Mouse (Mus musculus) stomach, embryonic 15.5 days (tissue): ENCODE results near the gene Otogl. TPM values are rescaled to one million over a fixed set of nuclear protein-coding genes. Genes with fewer than 3 reads are reported as not detected.
"Not testable (repeated sequence)": the region's sequence is repeated elsewhere in the genome, so short reads cannot be mapped to it uniquely, and the experiment has no call there.

Experiments
- ATAC-seq: fragments of 200-750 bp; cut with Nextera tagmentation; 2 replicates; pipeline ENCODE4 v1.8.0; 2017; ENCODE audit warnings: low read depth, moderate number of reproducible peaks, moderate TSS enrichment; ENCODE audit not compliant: insufficient read depth, low FRiP score
- H3K27ac ChIP-seq: fragments of 300-500 bp; sonication (generic); 2 replicates; pipeline ENCODE4 v1.5.1; 2015; ENCODE audit warnings: mild to moderate bottlenecking, inconsistent platforms
- H3K27me3 ChIP-seq: fragments of 300-500 bp; sonication (generic); replicated peaks from 2 replicates; pipeline ENCODE4 v1.6.1; 2015; ENCODE audit warnings: inconsistent platforms
- H3K36me3 ChIP-seq: fragments of 300-500 bp; sonication (generic); 2 replicates; pipeline ENCODE4 v1.6.1; 2015; ENCODE audit warnings: inconsistent platforms
- H3K4me1 ChIP-seq: fragments of 300-500 bp; sonication (generic); 2 replicates; pipeline ENCODE4 v1.6.1; 2015; ENCODE audit warnings: inconsistent platforms
- H3K4me2 ChIP-seq: fragments of 300-500 bp; sonication (generic); 2 replicates; pipeline ENCODE4 v1.6.1; 2015; ENCODE audit warnings: mild to moderate bottlenecking, inconsistent platforms
- H3K4me3 ChIP-seq: fragments of 300-500 bp; sonication (generic); replicated peaks from 2 replicates; pipeline ENCODE4 v1.5.1; 2015; ENCODE audit warnings: inconsistent platforms
- H3K9ac ChIP-seq: fragments of 300-500 bp; sonication (generic); 2 replicates; pipeline ENCODE4 v1.6.1; 2015; ENCODE audit warnings: inconsistent platforms
- H3K9me3 ChIP-seq: fragments of 300-500 bp; sonication (generic); 2 replicates; pipeline ENCODE4 v1.6.1; 2016; ENCODE audit warnings: inconsistent platforms
- WGBS: fragments of 180-500 bp; shearing (Covaris S2); methylation state at CpG from one replicate; pipeline ENCODE4 v1.1.7; 2015; 5-methylcytosine and 5-hydroxymethylcytosine counted together
- polyA plus RNA-seq: library from polyadenylated mRNA; unstranded; fragments of >200 nt; fragmentation: Nextera tagmentation; extraction: Ambion mirVana; gene quantifications from 2 replicates; pipeline ENCODE4 v1.2.1, GENCODE M21; 2015

Otogl gene
- polyA plus RNA-seq, 1 experiment from 2014 or later = 0.04 TPM

DNA sequence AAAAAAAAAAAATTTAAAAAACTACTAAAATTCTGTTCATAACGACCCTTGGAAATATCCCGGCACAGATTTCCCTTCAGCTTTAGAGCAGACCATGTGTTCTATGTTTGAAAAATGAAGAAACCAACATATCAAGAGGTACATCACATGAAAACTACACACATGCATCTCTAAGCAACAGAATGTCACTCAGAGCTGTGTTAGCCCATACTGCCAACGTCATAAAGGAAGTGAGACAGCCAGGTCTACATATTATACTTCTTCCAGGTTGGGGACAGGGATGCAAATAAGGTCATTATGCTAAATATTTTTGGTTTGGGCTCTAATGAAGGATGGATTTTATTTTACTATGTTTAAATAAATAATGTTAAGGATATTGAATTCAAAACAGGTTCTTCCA, 52.7 kb downstream of the Otogl start:
- Histone ChIP-seq H3K36me3 (no peaks in the 10 kb centered on the region), H3K27ac (no peak overlapping the region), H3K4me3 (no peak overlapping the region), H3K9ac (no peak overlapping the region), H3K27me3 (no peaks in the 10 kb centered on the region), H3K4me1 (no peaks in the 10 kb centered on the region), H3K4me2 (no peak overlapping the region), H3K9me3 (no peaks in the 10 kb centered on the region)
- 82% methylated on average over 3 of the region's 3 CpGs for WGBS
- ATAC-seq = no peak

DNA sequence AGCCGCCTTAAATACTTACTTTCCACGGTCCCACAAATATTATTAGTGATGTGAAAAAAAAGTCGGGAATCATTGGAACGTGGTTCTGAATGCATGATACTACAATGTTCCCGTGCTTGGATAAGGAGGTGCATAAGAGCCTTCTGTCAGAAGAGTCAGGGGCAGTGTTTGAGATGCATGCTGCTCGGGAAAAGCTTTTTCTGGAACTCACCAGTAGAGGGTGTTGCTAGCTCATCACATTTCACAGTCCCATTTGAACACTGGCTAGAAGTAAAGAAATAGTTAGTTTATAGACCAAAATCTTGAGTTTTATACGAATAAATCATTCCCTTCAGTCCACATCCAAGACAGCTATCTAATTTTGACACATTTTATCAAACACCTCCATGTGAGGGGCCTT, 53.2 kb downstream of the Otogl start:
- H3K4me2 ChIP-seq = no peak overlapping the region
- H3K9me3 ChIP-seq = no peaks in the 10 kb centered on the region
- WGBS = 25% methylated on average over 7 of the region's 7 CpGs
- no peak for ATAC-seq
- H3K4me1 ChIP-seq = no peaks in the 10 kb centered on the region
- no peak overlapping the region for H3K27ac ChIP-seq
- no peak overlapping the region for H3K9ac ChIP-seq
- H3K36me3 ChIP-seq = no peaks in the 10 kb centered on the region
- no peaks in the 10 kb centered on the region for H3K27me3 ChIP-seq
- H3K4me3 ChIP-seq = no peak overlapping the region

GRCm38 (mm10) chr10:107844906-107845305, 67.0 kb downstream of the Otogl start:
- Histone ChIP-seq H3K27ac (no peak overlapping the region), H3K4me3 (no peak overlapping the region), H3K27me3 (no peaks in the 10 kb centered on the region), H3K4me1 (no peaks in the 10 kb centered on the region), H3K9me3 (no peaks in the 10 kb centered on the region), H3K9ac (no peak overlapping the region), H3K36me3 (no peaks in the 10 kb centered on the region), H3K4me2 (no peak overlapping the region)
- 90% methylated on average over 1 of the region's 1 CpGs for WGBS
- no peak for ATAC-seq

DNA sequence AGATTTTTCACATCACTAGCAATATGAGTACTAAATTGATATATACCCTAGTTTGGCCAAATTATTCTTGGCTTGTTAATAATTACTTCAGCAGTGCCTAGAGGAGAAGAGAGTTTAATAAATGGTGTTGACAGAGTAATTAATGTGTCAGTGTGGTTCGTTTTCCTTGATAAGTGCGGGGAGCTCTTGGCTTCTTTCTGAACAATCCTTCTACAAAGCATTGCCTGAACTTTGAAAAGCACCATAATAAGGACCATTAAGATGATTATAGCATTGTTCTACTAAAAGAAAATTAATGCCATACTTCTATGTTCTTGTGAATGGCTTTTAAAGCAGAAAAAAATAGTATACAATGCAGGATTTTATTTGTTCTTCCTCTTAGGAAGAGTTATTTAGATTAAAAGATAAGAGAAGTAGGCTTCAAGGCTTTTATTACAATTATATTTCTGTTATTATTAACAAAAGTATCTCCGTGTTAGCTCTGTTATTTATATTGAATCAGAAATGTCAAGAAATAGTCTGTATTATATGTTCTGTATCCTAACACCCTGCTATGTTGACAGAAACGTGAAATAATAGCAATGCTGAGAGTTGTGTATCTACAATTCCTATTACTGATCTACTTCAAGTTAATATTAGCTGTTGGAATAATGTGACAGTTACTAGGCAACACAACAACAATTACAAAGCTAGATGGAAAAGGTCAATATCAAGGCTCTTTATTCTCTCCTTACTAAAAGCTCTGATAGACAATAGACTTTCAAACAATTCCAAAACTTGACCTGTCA, 77.3 kb downstream of the Otogl start:
- 46% methylated on average over 4 of the region's 4 CpGs for WGBS
- no peak for ATAC-seq
- Histone ChIP-seq H3K27me3 (no peaks in the 10 kb centered on the region), H3K27ac (no peak overlapping the region), H3K4me3 (no peak overlapping the region), H3K9ac (no peak overlapping the region), H3K4me2 (no peak overlapping the region), H3K4me1 (no peaks in the 10 kb centered on the region), H3K36me3 (no peaks in the 10 kb centered on the region), H3K9me3 (no peaks in the 10 kb centered on the region)

DNA sequence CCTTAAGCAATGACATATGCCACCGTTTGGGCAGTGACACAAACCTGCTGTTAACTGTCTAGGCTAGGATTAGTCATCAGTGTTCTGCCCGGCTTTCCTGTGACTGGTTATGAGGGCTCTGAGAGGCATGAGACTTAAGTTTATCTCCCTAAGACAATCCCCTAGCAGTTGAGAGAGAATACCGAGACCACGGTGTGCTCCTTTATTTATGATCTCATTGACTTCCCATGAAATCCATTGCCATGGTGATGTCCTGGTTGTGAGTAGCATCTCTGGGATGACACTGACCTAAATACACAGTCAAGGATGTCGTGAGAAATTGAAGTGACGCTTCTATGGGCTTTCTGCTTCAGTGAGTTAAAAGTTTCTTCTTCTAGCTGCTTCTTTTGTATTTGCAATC, 82.8 kb downstream of the Otogl start:
- no peaks in the 10 kb centered on the region for H3K4me1 ChIP-seq
- no peaks in the 10 kb centered on the region for H3K27me3 ChIP-seq
- no peak overlapping the region for H3K9ac ChIP-seq
- ATAC-seq = no peak
- no peak overlapping the region for H3K4me2 ChIP-seq
- H3K36me3 ChIP-seq = no peaks in the 10 kb centered on the region
- no peaks in the 10 kb centered on the region for H3K9me3 ChIP-seq
- no peak overlapping the region for H3K4me3 ChIP-seq
- 80% methylated on average over 6 of the region's 6 CpGs for WGBS
- no peak overlapping the region for H3K27ac ChIP-seq

- Histone ChIP-seq H3K4me1 (no peaks in the 10 kb centered on the region), H3K9me3 (no peaks in the 10 kb centered on the region), H3K36me3 (no peaks in the 10 kb centered on the region), H3K4me2 (no peak overlapping the region), H3K4me3 (no peak overlapping the region), H3K27me3 (no peaks in the 10 kb centered on the region), H3K9ac (no peak overlapping the region), H3K27ac (no peak overlapping the region)
- no peak for ATAC-seq
- WGBS = 85% methylated on average over 16 of the region's 16 CpGs
These were observed 98.0 kb downstream of the Otogl start for GRCm38 (mm10) chr10:107813814-107814483.

DNA sequence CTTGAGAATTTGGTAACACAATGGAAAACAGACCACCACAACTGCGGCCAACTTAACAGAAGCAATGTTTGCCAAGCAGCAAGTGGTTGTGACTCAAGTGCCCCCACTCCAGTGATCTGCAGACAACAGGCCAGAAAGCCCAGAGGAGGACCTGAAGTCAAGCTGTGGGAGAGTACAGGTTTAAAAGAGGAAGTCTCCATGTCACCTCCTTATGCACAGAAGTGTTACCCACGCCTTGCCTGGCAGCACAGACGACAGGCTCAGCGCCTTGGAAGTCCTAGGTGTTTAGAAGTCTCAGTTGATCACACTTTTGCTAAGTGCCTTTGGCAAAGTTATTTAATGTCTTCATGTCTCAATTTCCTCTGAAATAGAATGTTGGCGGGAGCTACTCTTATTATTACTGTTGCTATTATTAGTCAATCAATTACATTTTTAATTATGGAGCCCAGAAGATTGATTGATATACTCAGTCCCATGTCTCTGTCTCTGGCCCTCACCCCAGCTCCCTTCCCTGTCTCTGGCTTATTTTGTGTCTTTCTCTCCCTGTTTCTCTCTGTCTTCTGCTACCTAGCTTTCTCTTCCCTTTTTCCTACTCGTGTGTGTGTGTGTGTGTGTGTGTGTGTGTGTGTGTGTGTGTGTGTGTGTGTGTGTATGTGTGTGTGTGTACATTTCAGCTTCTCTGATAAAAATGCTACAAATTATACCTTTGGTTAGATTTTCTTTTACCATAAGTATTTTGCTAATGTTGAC, 101.1 kb downstream of the Otogl start:
- H3K4me2 ChIP-seq = no peak overlapping the region
- H3K27ac ChIP-seq = no peak overlapping the region
- H3K27me3 ChIP-seq = no peaks in the 10 kb centered on the region
- H3K4me3 ChIP-seq = no peak overlapping the region
- H3K9ac ChIP-seq = no peak overlapping the region
- H3K4me1 ChIP-seq = no peaks in the 10 kb centered on the region
- no peak for ATAC-seq
- no peaks in the 10 kb centered on the region for H3K9me3 ChIP-seq
- WGBS = 66% methylated on average over 6 of the region's 6 CpGs
- no peaks in the 10 kb centered on the region for H3K36me3 ChIP-seq

GRCm38 (mm10) chr10:107805203-107805602, 106.7 kb downstream of the Otogl start:
- H3K27ac ChIP-seq = no peak overlapping the region
- H3K4me1 ChIP-seq = no peaks in the 10 kb centered on the region
- no peaks in the 10 kb centered on the region for H3K9me3 ChIP-seq
- H3K36me3 ChIP-seq = no peaks in the 10 kb centered on the region
- no peaks in the 10 kb centered on the region for H3K27me3 ChIP-seq
- ATAC-seq = no peak
- H3K4me2 ChIP-seq = no peak overlapping the region
- H3K9ac ChIP-seq = no peak overlapping the region
- H3K4me3 ChIP-seq = no peak overlapping the region
- WGBS = 63% methylated on average over 2 of the region's 2 CpGs

GRCm38 (mm10) chr10:107804285-107804684, 107.6 kb downstream of the Otogl start:
- not testable (repeated sequence) for H3K4me3 ChIP-seq, ATAC-seq, H3K9me3 ChIP-seq, H3K4me2 ChIP-seq, H3K4me1 ChIP-seq, H3K36me3 ChIP-seq, H3K9ac ChIP-seq, H3K27me3 ChIP-seq, H3K27ac ChIP-seq
- WGBS = 64% methylated on average over 2 of the region's 2 CpGs

DNA sequence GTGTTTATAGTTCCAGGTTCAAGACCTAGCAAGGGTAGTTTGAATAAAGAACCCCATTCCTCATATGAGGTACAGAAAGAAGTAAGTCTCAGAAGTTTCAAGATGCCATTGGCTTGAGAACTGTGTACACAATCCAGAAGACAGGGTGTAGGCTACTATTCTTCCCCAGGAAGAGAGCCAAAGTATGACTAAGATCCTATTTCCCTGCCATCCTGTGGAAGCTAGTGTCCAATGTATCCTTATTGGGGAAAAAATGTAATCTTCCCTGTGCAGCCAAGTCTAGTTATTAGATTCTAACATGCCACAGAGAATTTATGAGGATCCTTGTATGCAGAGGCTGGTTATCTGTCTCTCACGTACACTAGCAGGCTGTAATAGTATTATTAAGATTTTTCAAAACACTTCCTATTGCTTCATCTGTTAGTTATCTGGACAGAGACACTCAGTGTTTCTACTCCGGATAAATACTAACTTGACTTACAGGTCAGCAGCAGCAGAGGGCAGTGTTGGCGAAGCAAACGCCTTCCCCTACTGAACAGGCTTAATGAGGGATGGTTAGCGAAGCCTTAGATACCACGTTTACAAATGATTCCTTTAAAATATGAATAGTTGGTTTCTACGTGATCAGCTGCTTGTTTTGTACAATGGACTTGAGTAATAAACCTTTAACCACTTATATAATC, 112.1 kb downstream of the Otogl start:
- 0 out of 2 replicates have a peak, but pooled peaks have one; percentile 48 for ATAC-seq

DNA sequence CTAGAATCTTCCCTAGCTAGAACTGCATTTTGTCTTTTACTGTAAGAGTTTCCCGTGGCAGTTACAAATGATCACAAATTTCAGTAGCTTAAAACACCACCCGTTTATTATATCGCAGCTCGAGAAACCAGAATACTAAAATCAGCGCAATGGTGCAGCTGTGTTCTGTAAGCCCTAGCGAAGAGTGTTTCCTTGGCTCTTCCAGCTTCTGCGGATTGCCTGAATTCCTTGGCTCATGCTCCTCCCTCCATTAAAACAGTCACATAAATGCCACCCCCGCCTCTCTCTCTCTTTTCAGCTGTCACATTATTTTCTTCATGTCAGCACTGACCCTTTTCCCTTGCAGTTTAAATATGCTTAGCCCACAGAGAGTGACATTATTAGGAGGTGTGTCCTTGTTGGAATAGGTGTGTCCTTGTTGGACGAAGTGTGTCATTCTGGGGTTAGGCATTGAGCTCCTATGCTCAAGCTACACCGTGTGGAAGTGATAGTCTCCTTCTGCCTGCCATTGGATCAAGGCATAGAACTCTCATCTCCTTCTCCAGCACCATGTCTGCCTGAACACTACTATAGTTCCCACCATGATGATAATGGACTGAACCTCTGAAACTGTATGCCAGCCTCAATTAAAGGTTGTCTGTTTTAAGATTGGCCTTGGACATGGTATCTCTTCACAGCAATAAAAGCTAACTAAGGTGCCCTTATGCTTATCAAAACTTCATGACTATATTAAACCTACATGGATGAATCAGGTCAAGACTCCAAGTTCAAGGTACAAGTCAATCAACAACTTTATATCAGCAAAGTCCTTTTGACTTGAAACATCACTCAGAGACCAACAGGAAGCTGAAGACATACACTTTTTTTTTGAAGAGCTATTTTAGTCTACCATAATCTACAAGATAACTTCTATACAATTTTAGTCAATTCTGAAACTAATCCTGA, 116.8 kb downstream of the Otogl start:
- Histone ChIP-seq H3K27ac (peak overlapping the region; percentile 7; the same call in 1 of the 2 replicates), H3K9me3 (no peaks in the 10 kb centered on the region), H3K36me3 (no peaks in the 10 kb centered on the region), H3K4me1 (no peaks in the 10 kb centered on the region), H3K4me3 (no peak overlapping the region), H3K27me3 (no peaks in the 10 kb centered on the region), H3K4me2 (no peak overlapping the region), H3K9ac (no peak overlapping the region)
- ATAC-seq = peak; percentile 88
- 40% methylated on average over 10 of the region's 10 CpGs for WGBS

More for the DNA sequence above, 112.1 kb downstream of the Otogl start:
- Histone ChIP-seq H3K4me1 (no peaks in the 10 kb centered on the region), H3K9me3 (no peaks in the 10 kb centered on the region), H3K27me3 (no peaks in the 10 kb centered on the region), H3K27ac (no peak overlapping the region), H3K36me3 (no peaks in the 10 kb centered on the region), H3K4me3 (no peak overlapping the region), H3K4me2 (no peak overlapping the region), H3K9ac (no peak overlapping the region)
- WGBS = 5% methylated on average over 7 of the region's 7 CpGs
